Mouse (Mus musculus) megakaryocyte-erythroid progenitor cell, adult 5-6 weeks (primary cell): ENCODE measurements around the gene Ppfia3. TPM values are rescaled to one million over a fixed set of nuclear protein-coding genes. Genes with fewer than 3 reads are reported as not detected.

Source experiments
- total RNA-seq, 2 experiments: library from RNA; stranded (forward) in 1 of 2; stranded (reverse) in 1 of 2; fragments of 200-1000, 215-1000 nt in 1 of 2; fragments of >200 nt in 1 of 2; fragmentation: Nextera tagmentation in 1 of 2; gene quantifications; 2 replicates each; pipeline ENCODE4 v1.2.3; 2014 to 2017

The Ppfia3 gene
- total RNA-seq, 2 experiments from 2014 or later = 0.42 TPM; not detected in 1

Other genes with a start within 250 kb of the Ppfia3 start
Only the 30 nearest of the 35 such genes appear.
- 135 and 148 TPM in 2 replicates for gene Pih1d1, start 212.7 kb downstream of the Ppfia3 start, total RNA-seq (2014; fragmentation: Nextera tagmentation)
- 39.0 and 61.3 TPM in 2 replicates for gene Pih1d1, start 212.7 kb downstream of the Ppfia3 start, total RNA-seq (2017)
- gene Aldh16a1, start 212.4 kb downstream of the Ppfia3 start, total RNA-seq (2014; fragmentation: Nextera tagmentation) = 69.0 and 84.8 TPM in 2 replicates
- gene Aldh16a1, start 212.4 kb downstream of the Ppfia3 start, total RNA-seq (2017) = 19.1 and 22.1 TPM in 2 replicates
- not detected in 2 replicates for gene Slc17a7, start 203.1 kb downstream of the Ppfia3 start, total RNA-seq (2014; fragmentation: Nextera tagmentation)
- not detected in 2 replicates for gene Slc17a7, start 203.1 kb downstream of the Ppfia3 start, total RNA-seq (2017)
- gene Gfy, start 187.4 kb downstream of the Ppfia3 start, total RNA-seq (2014; fragmentation: Nextera tagmentation) = not detected in 2 replicates
- gene Gfy, start 187.4 kb downstream of the Ppfia3 start, total RNA-seq (2017) = 1.9 TPM in 1 of 2 replicates, not detected in the other
- not detected in 2 replicates for gene Pth2, start 186.0 kb downstream of the Ppfia3 start, total RNA-seq (2014; fragmentation: Nextera tagmentation)
- gene Pth2, start 186.0 kb downstream of the Ppfia3 start, total RNA-seq (2017) = not detected in 2 replicates
- 0.89 and 2.0 TPM in 2 replicates for gene Ccdc155, start 162.1 kb downstream of the Ppfia3 start, total RNA-seq (2014; fragmentation: Nextera tagmentation)
- 0.52 and 1.1 TPM in 2 replicates for gene Ccdc155, start 162.1 kb downstream of the Ppfia3 start, total RNA-seq (2017)
- gene Dkkl1, start 154.9 kb downstream of the Ppfia3 start, total RNA-seq (2014; fragmentation: Nextera tagmentation) = 32.2 and 40.5 TPM in 2 replicates
- 16.4 and 32.1 TPM in 2 replicates for gene Dkkl1, start 154.9 kb downstream of the Ppfia3 start, total RNA-seq (2017)
- not detected in 2 replicates for gene Tead2, start 151.3 kb downstream of the Ppfia3 start, total RNA-seq (2014; fragmentation: Nextera tagmentation)
- gene Tead2, start 151.3 kb downstream of the Ppfia3 start, total RNA-seq (2017) = not detected in 2 replicates
- 83.5 and 91.4 TPM in 2 replicates for gene Cd37, start 127.9 kb downstream of the Ppfia3 start, total RNA-seq (2014; fragmentation: Nextera tagmentation)
- 27.2 and 28.4 TPM in 2 replicates for gene Cd37, start 127.9 kb downstream of the Ppfia3 start, total RNA-seq (2017)
- not detected in 2 replicates for gene Slc6a16, start 125.9 kb downstream of the Ppfia3 start, total RNA-seq (2014; fragmentation: Nextera tagmentation)
- not detected in 2 replicates for gene Slc6a16, start 125.9 kb downstream of the Ppfia3 start, total RNA-seq (2017)
- not detected in 2 replicates for gene Slc6a21, start 89.5 kb downstream of the Ppfia3 start, total RNA-seq (2014; fragmentation: Nextera tagmentation)
- not detected in 2 replicates for gene Slc6a21, start 89.5 kb downstream of the Ppfia3 start, total RNA-seq (2017)
- 0.22 and 0.54 TPM in 2 replicates for gene Trpm4, start 33.2 kb downstream of the Ppfia3 start, total RNA-seq (2014; fragmentation: Nextera tagmentation)
- gene Trpm4, start 33.2 kb downstream of the Ppfia3 start, total RNA-seq (2017) = 0.11 TPM in 1 of 2 replicates, not detected in the other
- gene Hrc, start 31.7 kb downstream of the Ppfia3 start, total RNA-seq (2014; fragmentation: Nextera tagmentation) = not detected in 2 replicates
- not detected in 2 replicates for gene Hrc, start 31.7 kb downstream of the Ppfia3 start, total RNA-seq (2017)
- 2.4 and 2.6 TPM in 2 replicates for gene Lin7b, start 3.6 kb upstream of the Ppfia3 start, total RNA-seq (2014; fragmentation: Nextera tagmentation)
- not detected in 2 replicates for gene Lin7b, start 3.6 kb upstream of the Ppfia3 start, total RNA-seq (2017)
- 350 and 415 TPM in 2 replicates for gene Snrnp70, start 28.7 kb upstream of the Ppfia3 start, total RNA-seq (2014; fragmentation: Nextera tagmentation)
- 478 and 585 TPM in 2 replicates for gene Snrnp70, start 28.7 kb upstream of the Ppfia3 start, total RNA-seq (2017)
- gene Kcna7, start 38.6 kb upstream of the Ppfia3 start, total RNA-seq (2014; fragmentation: Nextera tagmentation) = not detected in 2 replicates
- not detected in 2 replicates for gene Kcna7, start 38.6 kb upstream of the Ppfia3 start, total RNA-seq (2017)
- not detected in 2 replicates for gene Ntf5, start 46.7 kb upstream of the Ppfia3 start, total RNA-seq (2014; fragmentation: Nextera tagmentation)
- gene Ntf5, start 46.7 kb upstream of the Ppfia3 start, total RNA-seq (2017) = not detected in 2 replicates
- not detected in 2 replicates for gene Lhb, start 53.8 kb upstream of the Ppfia3 start, total RNA-seq (2014; fragmentation: Nextera tagmentation)
- not detected in 2 replicates for gene Lhb, start 53.8 kb upstream of the Ppfia3 start, total RNA-seq (2017)
- 5.9 and 6.2 TPM in 2 replicates for gene Gys1, start 67.8 kb upstream of the Ppfia3 start, total RNA-seq (2014; fragmentation: Nextera tagmentation)
- 3.4 and 4.6 TPM in 2 replicates for gene Gys1, start 67.8 kb upstream of the Ppfia3 start, total RNA-seq (2017)
- 171 and 179 TPM in 2 replicates for gene Ruvbl2, start 71.1 kb upstream of the Ppfia3 start, total RNA-seq (2014; fragmentation: Nextera tagmentation)
- gene Ruvbl2, start 71.1 kb upstream of the Ppfia3 start, total RNA-seq (2017) = 185 and 236 TPM in 2 replicates
- 1,148 and 1,512 TPM in 2 replicates for gene Ftl1, start 92.9 kb upstream of the Ppfia3 start, total RNA-seq (2014; fragmentation: Nextera tagmentation)
- 490 and 578 TPM in 2 replicates for gene Ftl1, start 92.9 kb upstream of the Ppfia3 start, total RNA-seq (2017)
- 60.7 and 75.9 TPM in 2 replicates for gene Bax, start 99.9 kb upstream of the Ppfia3 start, total RNA-seq (2014; fragmentation: Nextera tagmentation)
- gene Bax, start 99.9 kb upstream of the Ppfia3 start, total RNA-seq (2017) = 38.8 and 40.8 TPM in 2 replicates
- 0.42 TPM in 1 of 2 replicates, not detected in the other for gene Tulp2, start 114.9 kb upstream of the Ppfia3 start, total RNA-seq (2014; fragmentation: Nextera tagmentation)
- 0.19 TPM in 1 of 2 replicates, not detected in the other for gene Tulp2, start 114.9 kb upstream of the Ppfia3 start, total RNA-seq (2017)
- not detected in 2 replicates for gene Gm45808, start 119.8 kb upstream of the Ppfia3 start, total RNA-seq (2014; fragmentation: Nextera tagmentation)
- gene Gm45808, start 119.8 kb upstream of the Ppfia3 start, total RNA-seq (2017) = not detected in 2 replicates
- gene Dhdh, start 121.8 kb upstream of the Ppfia3 start, total RNA-seq (2014; fragmentation: Nextera tagmentation) = 1.9 and 2.5 TPM in 2 replicates
- 1.8 and 3.5 TPM in 2 replicates for gene Dhdh, start 121.8 kb upstream of the Ppfia3 start, total RNA-seq (2017)
- gene Nucb1, start 143.4 kb upstream of the Ppfia3 start, total RNA-seq (2014; fragmentation: Nextera tagmentation) = 100 and 140 TPM in 2 replicates
- 285 and 323 TPM in 2 replicates for gene Nucb1, start 143.4 kb upstream of the Ppfia3 start, total RNA-seq (2017)
- 35.5 and 79.3 TPM in 2 replicates for gene Ppp1r15a, start 159.2 kb upstream of the Ppfia3 start, total RNA-seq (2014; fragmentation: Nextera tagmentation)
- gene Ppp1r15a, start 159.2 kb upstream of the Ppfia3 start, total RNA-seq (2017) = 161 and 186 TPM in 2 replicates
- gene Plekha4, start 159.3 kb upstream of the Ppfia3 start, total RNA-seq (2014; fragmentation: Nextera tagmentation) = 0.27 TPM in 1 of 2 replicates, not detected in the other
- not detected in 2 replicates for gene Plekha4, start 159.3 kb upstream of the Ppfia3 start, total RNA-seq (2017)
- gene Hsd17b14, start 187.9 kb upstream of the Ppfia3 start, total RNA-seq (2014; fragmentation: Nextera tagmentation) = not detected in 2 replicates
- gene Hsd17b14, start 187.9 kb upstream of the Ppfia3 start, total RNA-seq (2017) = not detected in 2 replicates
- gene Bcat2, start 203.1 kb upstream of the Ppfia3 start, total RNA-seq (2014; fragmentation: Nextera tagmentation) = 81.0 and 92.5 TPM in 2 replicates
- gene Bcat2, start 203.1 kb upstream of the Ppfia3 start, total RNA-seq (2017) = 23.3 and 50.0 TPM in 2 replicates